Mouse (Mus musculus) v-Abl transformed pro-B cells (cell line): ENCODE measurements around the gene Sgcd.

ENCODE experiments used
- in situ Hi-C, 2 experiments: fragments of 400-800 bp; cut with MboI; formaldehyde crosslinking; loops; one replicate each; pipeline ENCODE4 v1.15.1; 2025; ENCODE audit not compliant: unreplicated experiment in 2 of 2

Gene Sgcd

GRCm38 (mm10) chr11:46846661-46847060, 1142.1 kb downstream of the Sgcd start:
- in situ Hi-C loops: no loop called here
